In genomic region chr2:167866751-167867150, GRCm38 (mm10) we compare ENCODE assay signal across 7 mouse cellular contexts.
DNase-seq lines count a peak whose midpoint lies in the region; ATAC-seq and TF ChIP-seq lines count a peak whose summit lies in the region.

No protein-coding gene starts in this region.

- TF ChIP-seq EP300 in lung, postnatal 0 days (IDR thresholded peaks at IDR 0.05), result peak; percentile 96

- peak overlapping the region; percentile 85 for H3K27ac ChIP-seq in lung, postnatal 0 days (ENCODE audit: low read length)

- H3K9me3 ChIP-seq in lung, postnatal 0 days (ENCODE audit: low read length), result no peaks in the 10 kb centered on the region

- no peaks in the 10 kb centered on the region for H3K27me3 ChIP-seq in C2C12 (ENCODE audit: control insufficient read depth, insufficient read depth, insufficient read length)
- H3K27me3 ChIP-seq in lung, postnatal 0 days (replicated peaks; ENCODE audit: insufficient read depth, low read length), result no peaks in the 10 kb centered on the region

- intact Hi-C loops in left cerebral cortex, postnatal 25 days (cut with DNase I), result no loop called here

- no peak overlapping the region for H3ac ChIP-seq in C2C12 (ENCODE audit: control insufficient read depth, insufficient read length, low read depth)

- TF ChIP-seq CTCF in C2C12 (IDR thresholded peaks at IDR 0.05; ENCODE audit: control insufficient read depth, insufficient read depth, insufficient read length), result peak; percentile 50
- peak; percentile 86 for TF ChIP-seq CTCF in lung, postnatal 0 days (IDR thresholded peaks at IDR 0.05)

- 13% methylated on average over 10 of the region's 10 CpGs for WGBS in lung, postnatal 0 days

- H3K4me3 ChIP-seq in C2C12 (ENCODE audit: insufficient read depth, poor library complexity, severe bottlenecking), result no peak overlapping the region
- no peak overlapping the region for H3K4me3 ChIP-seq in lung, postnatal 0 days (ENCODE audit: low read depth, low read length)

- no peaks in the 10 kb centered on the region for H3K79me3 ChIP-seq in C2C12 (ENCODE audit: low read depth)

- no peak overlapping the region for H3K4me2 ChIP-seq in lung, postnatal 0 days (replicated peaks; ENCODE audit: low read depth, low read length)

- peak; percentile 89 for ATAC-seq in lung, postnatal 0 days
- no peak for ATAC-seq in CD4-positive, CD25-positive, alpha-beta regulatory T cell, adult 4 months

- no peaks in the 10 kb centered on the region for H3K79me2 ChIP-seq in C2C12 (ENCODE audit: control insufficient read depth, insufficient read depth)

- peaks cover 23% of the 10 kb centered on the region for H3K4me1 ChIP-seq in lung, postnatal 0 days (ENCODE audit: insufficient read depth, low read depth, low read length)

- H3K36me3 ChIP-seq in C2C12 (ENCODE audit: control insufficient read depth, insufficient read depth), result no peaks in the 10 kb centered on the region
- no peaks in the 10 kb centered on the region for H3K36me3 ChIP-seq in lung, postnatal 0 days (ENCODE audit: insufficient read depth, low read length)

- peak; percentile 36 for DNase-seq in ZHBTc4 (ENCODE audit: low read depth, low spot score)
- peak; percentile 99 for DNase-seq in heart, adult 11 months
- DNase-seq in kidney, adult 9 months, result peak; percentile 80
- DNase-seq in lung, postnatal 0 days (ENCODE audit: low spot score), result peak; percentile 95
- DNase-seq in left cerebral cortex, postnatal 25 days (ENCODE audit: low spot score in 2 of 2), result no peak

- no peak overlapping the region for H3K9ac ChIP-seq in lung, postnatal 0 days (replicated peaks; ENCODE audit: low read depth)

TF ChIP-seq in C2C12, 6 proteins besides CTCF, POLR2A, EP300 and RAD21:
- no peak for TF ChIP-seq MYOD1 (IDR thresholded peaks at IDR 0.05; ENCODE audit: control insufficient read depth, insufficient read length, low read depth)
- peak; percentile 31 for TF ChIP-seq CEBPB (IDR thresholded peaks at IDR 0.05; ENCODE audit: low read depth)
- no peak for TF ChIP-seq FOSL1 (IDR thresholded peaks at IDR 0.05; ENCODE audit: insufficient read depth, low read length, poor library complexity, severe bottlenecking)
- TF ChIP-seq MAX (IDR thresholded peaks at IDR 0.05), result peak; percentile 68
- no peak for TF ChIP-seq MYOG (IDR thresholded peaks at IDR 0.05; ENCODE audit: control insufficient read depth, extremely low read depth, insufficient read length)

Comparison
In these comparisons a context has a peak if more than half of its experiments do, and no peak if none do; other contexts are left out.
1. DNase-seq: peak in ZHBTc4 (single experiment), heart, adult 11 months (single experiment), kidney, adult 9 months (single experiment) and lung, postnatal 0 days (single experiment); none in left cerebral cortex, postnatal 25 days (0 of 2).